Mouse (Mus musculus) neural tube, embryonic 12.5 days (tissue): ENCODE data around the gene Lbr. TPM values are rescaled to one million over a fixed set of nuclear protein-coding genes. Genes with fewer than 3 reads are reported as not detected.
"Not testable (repeated sequence)": the region's sequence is repeated elsewhere in the genome, so short reads cannot be mapped to it uniquely, and the experiment has no call there.

Experiments
- ATAC-seq: fragments of 200-750 bp; cut with Nextera tagmentation; 2 replicates; pipeline ENCODE4 v1.8.0; 2017; ENCODE audit warnings: low read depth, mild to moderate bottlenecking, moderate TSS enrichment, moderate library complexity; ENCODE audit not compliant: low FRiP score
- H3K27ac ChIP-seq: fragments of 300-500 bp; sonication (generic); 2 replicates; pipeline ENCODE4 v1.5.1; 2016
- H3K27me3 ChIP-seq: fragments of 300-500 bp; sonication (generic); replicated peaks from 2 replicates; pipeline ENCODE4 v1.6.1; 2016; ENCODE audit warnings: mild to moderate bottlenecking
- H3K36me3 ChIP-seq: fragments of 300-500 bp; sonication (generic); 2 replicates; pipeline ENCODE4 v1.6.1; 2016; ENCODE audit warnings: mild to moderate bottlenecking
- H3K4me1 ChIP-seq: fragments of 300-500 bp; sonication (generic); 2 replicates; pipeline ENCODE4 v1.6.1; 2016
- H3K4me2 ChIP-seq: fragments of 300-500 bp; sonication (generic); replicated peaks from 2 replicates; pipeline ENCODE4 v1.6.1; 2016; ENCODE audit warnings: mild to moderate bottlenecking
- H3K4me3 ChIP-seq: fragments of 300-500 bp; sonication (generic); 2 replicates; pipeline ENCODE4 v1.5.1; 2016
- H3K9ac ChIP-seq: fragments of 300-500 bp; sonication (generic); 2 replicates; pipeline ENCODE4 v1.6.1; 2016; ENCODE audit warnings: mild to moderate bottlenecking
- H3K9me3 ChIP-seq: fragments of 300-500 bp; sonication (generic); 2 replicates; pipeline ENCODE4 v1.6.1; 2016; ENCODE audit warnings: mild to moderate bottlenecking
- WGBS: fragments of 180-500 bp; shearing (Covaris S2); methylation state at CpG from one replicate; pipeline ENCODE4 v1.1.7; 2016; 5-methylcytosine and 5-hydroxymethylcytosine counted together
- polyA plus RNA-seq: library from polyadenylated mRNA; unstranded; fragments of >200 nt; fragmentation: Nextera tagmentation; extraction: Ambion mirVana; gene quantifications from 2 replicates; pipeline ENCODE4 v1.2.1, GENCODE M21; 2016

Lbr gene
- polyA plus RNA-seq, 1 experiment from 2014 or later = 90.3 TPM

DNA sequence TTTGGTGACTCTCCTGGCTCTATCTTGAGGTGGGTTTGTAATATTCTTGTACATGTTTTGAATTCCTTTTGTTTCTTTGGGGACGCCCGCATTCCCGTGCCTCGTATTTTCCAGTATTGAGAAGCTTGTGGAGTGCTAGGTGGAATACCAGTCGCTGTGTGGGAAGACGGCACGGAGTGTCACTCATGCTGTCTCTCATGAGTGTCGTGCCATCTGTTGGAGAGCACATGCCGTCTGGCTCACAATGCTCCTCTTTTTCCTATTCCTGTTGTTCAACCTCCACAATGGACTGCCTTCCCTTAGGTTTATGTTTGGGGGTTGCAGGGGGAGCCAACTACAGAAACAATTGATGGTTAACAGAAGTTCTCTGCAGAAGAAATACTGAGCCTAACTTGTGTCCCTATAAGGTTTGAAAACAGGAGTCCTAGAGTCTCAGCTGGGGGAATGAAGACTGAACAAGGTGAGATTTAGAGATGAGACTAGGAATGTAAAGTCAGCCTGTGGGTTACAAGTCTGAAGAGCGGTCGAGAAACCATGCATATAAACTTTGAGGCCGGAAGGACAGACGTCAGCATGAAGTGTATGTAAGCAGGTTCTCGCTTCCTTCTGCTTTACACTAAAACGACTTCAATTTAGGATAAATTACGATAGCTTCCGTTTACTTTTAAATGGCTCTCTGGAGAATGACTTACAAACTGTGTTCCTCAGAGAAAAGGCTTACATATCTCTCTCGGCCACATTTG is 31.2 kb downstream of the Lbr start:
- Histone ChIP-seq H3K27ac (no peak overlapping the region), H3K4me3 (no peak overlapping the region), H3K9me3 (no peaks in the 10 kb centered on the region), H3K4me2 (no peak overlapping the region), H3K9ac (no peak overlapping the region), H3K27me3 (no peaks in the 10 kb centered on the region), H3K4me1 (no peaks in the 10 kb centered on the region), H3K36me3 (peaks cover 26% of the 10 kb centered on the region)
- no peak for ATAC-seq
- WGBS = 91% methylated on average over 18 of the region's 18 CpGs

DNA sequence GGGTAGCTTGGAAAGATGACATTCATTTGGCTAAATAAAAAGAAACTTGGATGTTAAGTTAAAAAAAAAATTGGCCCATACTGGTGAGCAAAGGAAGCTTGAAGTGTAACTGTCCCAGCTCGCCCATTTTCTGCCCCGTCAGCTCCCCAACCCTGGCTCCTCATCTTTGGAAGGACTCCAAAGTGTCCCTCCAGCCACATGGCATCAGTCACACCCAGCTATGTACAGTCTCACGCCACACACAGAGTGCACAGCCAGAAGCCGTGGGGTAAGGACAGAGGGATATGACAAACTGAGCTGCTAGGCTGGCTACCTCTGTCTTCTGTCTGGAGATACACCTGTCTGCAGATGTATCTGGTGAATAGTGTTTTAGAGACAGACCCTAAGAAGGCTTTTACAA is 42.2 kb downstream of the Lbr start:
- Histone ChIP-seq H3K27me3 (no peaks in the 10 kb centered on the region), H3K36me3 (no peaks in the 10 kb centered on the region)
- WGBS = 86% methylated on average over 4 of the region's 4 CpGs

DNA sequence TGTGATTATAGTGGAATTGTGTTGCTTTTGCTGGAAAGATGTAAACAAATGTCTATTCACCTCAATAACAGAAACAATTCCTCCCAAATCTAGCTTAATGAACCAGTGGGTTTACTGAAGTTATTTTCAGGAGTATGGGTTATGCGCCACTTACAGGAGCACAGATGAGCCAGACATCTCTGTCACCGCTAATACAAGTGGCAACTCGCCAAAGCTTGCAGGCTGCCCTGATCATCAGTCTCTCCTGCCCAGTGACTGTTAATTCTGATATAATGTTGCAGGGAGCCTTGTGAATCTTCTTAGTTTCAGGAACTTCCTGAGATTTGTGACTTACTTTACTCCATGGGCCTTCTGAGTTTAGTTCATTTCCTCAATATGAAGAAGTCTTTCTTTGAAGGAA is 42.9 kb downstream of the Lbr start:
- no peaks in the 10 kb centered on the region for H3K27me3 ChIP-seq
- no peak overlapping the region for H3K9ac ChIP-seq
- no peak overlapping the region for H3K4me2 ChIP-seq
- H3K9me3 ChIP-seq = no peaks in the 10 kb centered on the region
- ATAC-seq = no peak
- H3K27ac ChIP-seq = no peak overlapping the region
- no peaks in the 10 kb centered on the region for H3K4me1 ChIP-seq
- WGBS = 89% methylated on average over 3 of the region's 3 CpGs
- no peak overlapping the region for H3K4me3 ChIP-seq
- H3K36me3 ChIP-seq = no peaks in the 10 kb centered on the region

More for the DNA sequence above, 42.2 kb downstream of the Lbr start:
- no peak overlapping the region for H3K4me3 ChIP-seq
- H3K9me3 ChIP-seq = no peaks in the 10 kb centered on the region
- no peak overlapping the region for H3K4me2 ChIP-seq
- no peak overlapping the region for H3K9ac ChIP-seq
- ATAC-seq = no peak
- no peak overlapping the region for H3K27ac ChIP-seq
- H3K4me1 ChIP-seq = no peaks in the 10 kb centered on the region

DNA sequence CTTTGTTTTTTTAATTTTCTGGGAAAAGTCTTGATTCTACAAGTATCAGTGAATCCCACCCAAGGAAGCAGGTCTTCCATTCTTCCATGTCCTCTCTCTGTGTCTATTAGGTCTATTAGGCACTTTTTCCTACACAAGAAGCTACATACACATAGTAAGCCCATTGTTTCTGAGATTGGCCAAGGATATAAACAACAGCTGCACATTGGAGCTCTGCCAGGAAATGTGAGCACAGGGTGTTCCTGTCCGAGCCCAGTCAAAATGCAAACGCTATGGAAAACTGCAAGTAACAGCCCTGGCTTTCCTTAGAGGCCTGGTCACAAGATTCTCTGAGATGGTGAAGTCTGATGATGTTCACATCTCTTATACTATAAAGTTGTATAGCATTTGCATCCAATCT is 49.3 kb downstream of the Lbr start:
- Histone ChIP-seq H3K9ac (no peak overlapping the region), H3K27me3 (no peaks in the 10 kb centered on the region), H3K4me2 (no peak overlapping the region), H3K9me3 (no peaks in the 10 kb centered on the region), H3K4me1 (no peaks in the 10 kb centered on the region), H3K4me3 (no peak overlapping the region), H3K36me3 (no peaks in the 10 kb centered on the region), H3K27ac (no peak overlapping the region)
- ATAC-seq = no peak
- 58% methylated on average over 2 of the region's 2 CpGs for WGBS

DNA sequence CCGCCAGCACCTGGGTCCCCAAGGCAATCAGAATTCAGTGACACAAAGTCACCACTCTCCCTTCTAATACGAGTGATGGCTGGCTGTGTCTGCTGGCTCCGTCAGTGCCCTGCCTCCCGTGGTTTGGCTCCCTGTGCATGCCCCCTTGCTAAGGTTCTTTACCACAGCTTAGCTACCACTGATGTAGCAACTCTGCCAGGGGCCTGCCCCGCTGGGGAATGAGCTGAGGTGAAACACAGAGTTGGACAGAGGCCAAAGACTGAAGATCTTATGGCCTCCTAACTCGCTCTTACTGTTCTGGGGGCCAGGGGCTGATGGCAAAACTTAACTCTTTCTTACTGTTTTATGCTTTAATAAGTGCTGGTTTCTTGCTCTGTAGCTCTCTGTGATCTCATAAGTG is 52.9 kb downstream of the Lbr start:
- WGBS = 57% methylated on average over 6 of the region's 6 CpGs
- no peak overlapping the region for H3K9ac ChIP-seq
- H3K27me3 ChIP-seq = no peaks in the 10 kb centered on the region
- H3K9me3 ChIP-seq = no peaks in the 10 kb centered on the region
- H3K36me3 ChIP-seq = no peaks in the 10 kb centered on the region
- no peaks in the 10 kb centered on the region for H3K4me1 ChIP-seq
- no peak overlapping the region for H3K27ac ChIP-seq
- no peak overlapping the region for H3K4me3 ChIP-seq
- ATAC-seq = no peak
- no peak overlapping the region for H3K4me2 ChIP-seq

DNA sequence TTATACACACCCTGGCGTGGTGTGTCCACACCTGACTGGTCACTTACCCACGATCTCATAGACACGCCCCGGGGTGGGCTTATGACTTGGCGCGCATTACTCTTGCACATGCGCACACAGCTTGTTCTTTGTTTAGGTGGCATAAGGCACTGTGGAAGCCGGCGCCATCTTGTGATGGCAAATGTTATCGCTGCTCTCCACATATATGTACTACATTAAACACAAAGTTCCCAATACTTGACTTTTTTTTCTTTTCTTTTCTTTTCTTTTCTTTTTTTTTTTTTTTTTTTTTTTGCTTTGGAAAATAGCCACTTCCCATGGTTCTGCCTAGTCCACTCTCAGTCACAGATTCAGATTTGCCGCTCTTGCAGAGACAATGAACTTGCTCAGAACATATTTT is 60.2 kb downstream of the Lbr start:
- H3K9ac ChIP-seq, H3K27me3 ChIP-seq, H3K4me1 ChIP-seq, H3K36me3 ChIP-seq, H3K4me3 ChIP-seq, H3K27ac ChIP-seq, H3K9me3 ChIP-seq, ATAC-seq, H3K4me2 ChIP-seq: not testable (repeated sequence)
- 96% methylated on average over 11 of the region's 11 CpGs for WGBS

DNA sequence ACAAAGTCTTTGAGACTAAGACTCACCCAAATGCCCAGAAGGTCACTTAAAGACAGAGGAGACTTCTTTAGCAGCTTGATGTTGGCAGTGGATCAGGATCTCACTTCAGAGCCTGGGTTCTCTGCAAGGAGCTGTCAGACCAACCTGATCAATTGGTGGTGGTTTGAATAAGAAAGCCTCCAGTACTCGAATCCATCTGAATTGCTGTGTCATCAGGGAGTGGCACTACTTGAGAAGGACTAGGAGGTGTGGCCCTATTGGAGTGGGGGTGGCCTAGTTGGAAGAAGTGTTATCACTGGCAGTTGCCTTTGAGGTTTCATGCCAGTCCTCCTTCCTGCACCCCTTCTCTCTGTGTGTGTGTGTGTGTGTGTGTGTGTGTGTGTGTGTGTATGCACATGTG is 66.3 kb downstream of the Lbr start:
- Histone ChIP-seq H3K27me3 (no peaks in the 10 kb centered on the region), H3K4me3 (no peak overlapping the region), H3K4me1 (no peaks in the 10 kb centered on the region), H3K27ac (no peak overlapping the region), H3K9me3 (peaks cover 6% of the 10 kb centered on the region; the same call in 1 of the 2 replicates), H3K4me2 (no peak overlapping the region), H3K36me3 (no peaks in the 10 kb centered on the region), H3K9ac (no peak overlapping the region)
- 68% methylated on average over 1 of the region's 1 CpGs for WGBS
- ATAC-seq = no peak

DNA sequence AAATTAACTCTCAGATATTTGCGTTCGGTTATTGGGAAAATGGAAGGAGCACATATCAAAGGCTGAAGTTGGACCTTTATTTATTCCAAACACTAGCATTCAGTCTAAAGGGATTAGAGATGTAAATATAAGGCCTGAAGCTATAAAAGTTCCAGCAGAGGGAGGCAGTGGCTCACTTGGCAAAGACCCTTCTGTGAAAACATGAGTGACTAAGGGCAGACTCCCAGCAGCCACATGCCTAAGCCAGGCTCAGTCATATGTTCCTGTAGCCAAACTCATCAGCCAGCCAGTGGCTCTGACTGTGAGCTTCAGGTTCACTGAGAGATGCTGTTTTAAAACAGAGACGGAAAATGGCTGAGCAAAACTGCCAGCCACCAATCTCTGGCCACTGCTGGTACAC is 71.0 kb downstream of the Lbr start:
- ATAC-seq = no peak
- Histone ChIP-seq H3K9me3 (peaks cover 5% of the 10 kb centered on the region; the same call in 1 of the 2 replicates), H3K27me3 (no peaks in the 10 kb centered on the region), H3K27ac (no peak overlapping the region), H3K4me1 (no peaks in the 10 kb centered on the region), H3K36me3 (no peaks in the 10 kb centered on the region), H3K9ac (no peak overlapping the region), H3K4me3 (no peak overlapping the region), H3K4me2 (no peak overlapping the region)
- WGBS = 96% methylated on average over 3 of the region's 3 CpGs

DNA sequence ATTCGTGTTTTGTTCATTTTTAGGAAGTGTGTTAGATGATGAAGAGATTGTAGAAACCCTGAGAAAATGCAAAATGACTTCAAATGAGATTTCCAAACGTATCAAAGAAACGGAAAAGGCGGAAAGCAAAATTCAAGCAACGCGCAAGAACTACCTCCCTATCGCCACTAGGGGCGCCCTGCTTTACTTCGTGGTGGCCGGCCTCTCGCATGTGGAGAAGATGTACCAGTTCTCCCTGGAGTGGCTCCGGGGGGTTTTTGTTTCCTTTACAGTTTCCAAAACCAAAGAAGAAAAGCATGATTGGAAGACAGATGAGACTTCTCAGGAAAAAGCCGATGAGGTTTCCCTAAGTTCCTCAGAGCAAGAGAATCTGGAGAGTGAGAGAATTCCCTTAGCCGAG is 73.5 kb downstream of the Lbr start:
- WGBS = 60% methylated on average over 14 of the region's 14 CpGs
- H3K27me3 ChIP-seq = no peaks in the 10 kb centered on the region

More for the DNA sequence above, 73.5 kb downstream of the Lbr start:
- Histone ChIP-seq H3K36me3 (no peaks in the 10 kb centered on the region), H3K4me3 (no peak overlapping the region), H3K9ac (no peak overlapping the region), H3K27ac (no peak overlapping the region), H3K9me3 (no peaks in the 10 kb centered on the region), H3K4me1 (no peaks in the 10 kb centered on the region), H3K4me2 (no peak overlapping the region)
- ATAC-seq = no peak

Other genes starting within 250 kb of the Lbr start
- 43.3 and 45.6 TPM in 2 replicates for gene Enah, start 176.9 kb upstream of the Lbr start, polyA plus RNA-seq